Mouse (Mus musculus) neural tube, embryonic 14.5 days (tissue): ENCODE measurements around the gene Srgap1. TPM values are rescaled to one million over a fixed set of nuclear protein-coding genes. Genes with fewer than 3 reads are reported as not detected.

ENCODE experiments used
- ATAC-seq: fragments of 200-750 bp; cut with Nextera tagmentation; 2 replicates; pipeline ENCODE4 v1.8.0; 2017; ENCODE audit warnings: low read depth, mild to moderate bottlenecking, moderate TSS enrichment, moderate library complexity
- H3K27ac ChIP-seq: fragments of 300-500 bp; sonication (generic); 2 replicates; pipeline ENCODE4 v1.5.1; 2014; ENCODE audit warnings: low read depth, mild to moderate bottlenecking, control low read depth, low read length, moderate library complexity, mixed read lengths
- H3K27me3 ChIP-seq: fragments of 300-500 bp; sonication (generic); 2 replicates; pipeline ENCODE4 v1.6.1; 2014; ENCODE audit warnings: low read length; ENCODE audit not compliant: control insufficient read depth, insufficient read depth
- H3K36me3 ChIP-seq: fragments of 300-500 bp; sonication (generic); 2 replicates; pipeline ENCODE4 v1.6.1; 2014; ENCODE audit warnings: low read length, mixed read lengths; ENCODE audit not compliant: control insufficient read depth, insufficient read depth
- H3K4me1 ChIP-seq: fragments of 300-500 bp; sonication (generic); 2 replicates; pipeline ENCODE4 v1.6.1; 2014; ENCODE audit warnings: low read length; ENCODE audit not compliant: control insufficient read depth, insufficient read depth
- H3K4me2 ChIP-seq: fragments of 300-500 bp; sonication (generic); 2 replicates; pipeline ENCODE4 v1.6.1; 2014; ENCODE audit warnings: mild to moderate bottlenecking, low read depth, low read length, control low read depth
- H3K4me3 ChIP-seq: fragments of 300-500 bp; sonication (generic); 2 replicates; pipeline ENCODE4 v1.5.1; 2014; ENCODE audit warnings: low read depth, low read length, control low read depth, mixed read lengths
- H3K9ac ChIP-seq: fragments of 300-500 bp; sonication (generic); replicated peaks from 2 replicates; pipeline ENCODE4 v1.6.1; 2014; ENCODE audit warnings: low read depth, mild to moderate bottlenecking, control low read depth, low read length, mixed read lengths
- H3K9me3 ChIP-seq: fragments of 300-500 bp; sonication (generic); 2 replicates; pipeline ENCODE4 v1.6.1; 2016; ENCODE audit warnings: low read length; ENCODE audit not compliant: control insufficient read depth
- WGBS: fragments of 180-500 bp; shearing (Covaris S2); extraction: QIAGEN DNeasy Blood & Tissue Kit; methylation state at CpG from one replicate; pipeline ENCODE4 v1.1.7; 2014; 5-methylcytosine and 5-hydroxymethylcytosine counted together
- polyA plus RNA-seq: library from polyadenylated mRNA; unstranded; fragments of >200 nt; fragmentation: Nextera tagmentation; extraction: Ambion mirVana; gene quantifications from 2 replicates; pipeline ENCODE4 v1.2.1, GENCODE M21; 2014

Gene Srgap1
- polyA plus RNA-seq, 1 experiment from 2014 or later, result 32.8 TPM

GRCm38 (mm10) chr10:122025198-122025597 lies 21.9 kb downstream of the Srgap1 start:
- whole genome bisulfite sequencing, result 95% methylated on average over 6 of the region's 6 CpGs

GRCm38 (mm10) chr10:122020906-122021305 lies 26.2 kb downstream of the Srgap1 start:
- Histone ChIP-seq H3K9ac (no peak overlapping the region), H3K27me3 (no peaks in the 10 kb centered on the region), H3K4me3 (no peak overlapping the region), H3K9me3 (0 out of 2 replicates have a peak, but pooled peaks cover 4% of the 10 kb centered on the region), H3K4me2 (no peak overlapping the region), H3K27ac (no peak overlapping the region), H3K4me1 (peaks cover 10% of the 10 kb centered on the region), H3K36me3 (peaks cover 4% of the 10 kb centered on the region; the same call in 1 of the 2 replicates)
- WGBS, result 92% methylated on average over 5 of the region's 5 CpGs
- no peak for ATAC-seq

More at GRCm38 (mm10) chr10:122025198-122025597, 21.9 kb downstream of the Srgap1 start:
- ATAC-seq, result no peak
- H3K4me3 ChIP-seq, result no peak overlapping the region
- H3K4me2 ChIP-seq, result no peak overlapping the region
- no peaks in the 10 kb centered on the region for H3K27me3 ChIP-seq
- no peaks in the 10 kb centered on the region for H3K4me1 ChIP-seq
- H3K36me3 ChIP-seq, result peaks cover 4% of the 10 kb centered on the region; the same call in 1 of the 2 replicates
- H3K9ac ChIP-seq, result no peak overlapping the region
- H3K9me3 ChIP-seq, result peaks cover 4% of the 10 kb centered on the region; the same call in 1 of the 2 replicates
- no peak overlapping the region for H3K27ac ChIP-seq

- WGBS, result 88% methylated on average over 5 of the region's 5 CpGs
- Histone ChIP-seq H3K9me3 (0 out of 2 replicates have a peak, but pooled peaks cover 4% of the 10 kb centered on the region), H3K27me3 (no peaks in the 10 kb centered on the region), H3K4me3 (no peak overlapping the region), H3K36me3 (peaks cover 4% of the 10 kb centered on the region; the same call in 1 of the 2 replicates), H3K4me1 (peaks cover 10% of the 10 kb centered on the region), H3K27ac (no peak overlapping the region), H3K4me2 (no peak overlapping the region), H3K9ac (no peak overlapping the region)
- ATAC-seq, result no peak
These were observed 26.9 kb downstream of the Srgap1 start for GRCm38 (mm10) chr10:122020255-122020654.

GRCm38 (mm10) chr10:122018594-122019048 lies 28.5 kb downstream of the Srgap1 start:
- H3K36me3 ChIP-seq, result no peaks in the 10 kb centered on the region
- no peak overlapping the region for H3K4me2 ChIP-seq
- WGBS, result 33% methylated on average over 10 of the region's 10 CpGs
- peaks cover 10% of the 10 kb centered on the region for H3K4me1 ChIP-seq
- peak; percentile 83; the same call in 1 of the 2 replicates for ATAC-seq
- H3K9ac ChIP-seq, result 0 out of 2 replicates have a peak overlapping the region, but pooled peaks have one; percentile 25
- peak overlapping the region; percentile 46; the same call in 1 of the 2 replicates for H3K27ac ChIP-seq
- no peaks in the 10 kb centered on the region for H3K27me3 ChIP-seq
- no peak overlapping the region for H3K4me3 ChIP-seq
- no peaks in the 10 kb centered on the region for H3K9me3 ChIP-seq

- H3K9me3 ChIP-seq, result no peaks in the 10 kb centered on the region
- 75% methylated on average over 8 of the region's 8 CpGs for WGBS
- H3K27ac ChIP-seq, result no peak overlapping the region
- no peaks in the 10 kb centered on the region for H3K27me3 ChIP-seq
- H3K9ac ChIP-seq, result no peak overlapping the region
- H3K36me3 ChIP-seq, result no peaks in the 10 kb centered on the region
- peaks cover 10% of the 10 kb centered on the region for H3K4me1 ChIP-seq
- H3K4me3 ChIP-seq, result no peak overlapping the region
- ATAC-seq, result no peak
- H3K4me2 ChIP-seq, result no peak overlapping the region
These were observed 29.4 kb downstream of the Srgap1 start for GRCm38 (mm10) chr10:122017743-122018142.

GRCm38 (mm10) chr10:122017063-122017462 lies 30.1 kb downstream of the Srgap1 start:
- Histone ChIP-seq H3K27ac (no peak overlapping the region), H3K4me2 (no peak overlapping the region)

GRCm38 (mm10) chr10:122016631-122017030 lies 30.5 kb downstream of the Srgap1 start:
- no peaks in the 10 kb centered on the region for H3K9me3 ChIP-seq
- H3K27ac ChIP-seq, result no peak overlapping the region
- H3K4me1 ChIP-seq, result peaks cover 10% of the 10 kb centered on the region
- H3K36me3 ChIP-seq, result no peaks in the 10 kb centered on the region
- no peaks in the 10 kb centered on the region for H3K27me3 ChIP-seq
- no peak overlapping the region for H3K4me2 ChIP-seq
- WGBS, result 98% methylated on average over 3 of the region's 3 CpGs
- H3K4me3 ChIP-seq, result no peak overlapping the region
- no peak for ATAC-seq
- no peak overlapping the region for H3K9ac ChIP-seq

More at GRCm38 (mm10) chr10:122017063-122017462, 30.1 kb downstream of the Srgap1 start:
- H3K36me3 ChIP-seq, result no peaks in the 10 kb centered on the region
- H3K9me3 ChIP-seq, result no peaks in the 10 kb centered on the region
- no peak overlapping the region for H3K9ac ChIP-seq
- H3K27me3 ChIP-seq, result no peaks in the 10 kb centered on the region
- no peak overlapping the region for H3K4me3 ChIP-seq
- no peak for ATAC-seq
- peaks cover 10% of the 10 kb centered on the region for H3K4me1 ChIP-seq
- WGBS, result 65% methylated on average over 5 of the region's 5 CpGs

GRCm38 (mm10) chr10:122012321-122012720 lies 34.8 kb downstream of the Srgap1 start:
- Histone ChIP-seq H3K4me1 (peaks cover 15% of the 10 kb centered on the region), H3K4me3 (no peak overlapping the region), H3K36me3 (no peaks in the 10 kb centered on the region), H3K9ac (no peak overlapping the region), H3K27ac (no peak overlapping the region), H3K4me2 (no peak overlapping the region), H3K27me3 (no peaks in the 10 kb centered on the region), H3K9me3 (no peaks in the 10 kb centered on the region)
- WGBS, result 87% methylated on average over 6 of the region's 6 CpGs
- no peak for ATAC-seq

GRCm38 (mm10) chr10:122008731-122009391 lies 38.3 kb downstream of the Srgap1 start:
- 48% methylated on average over 12 of the region's 12 CpGs for WGBS
- Histone ChIP-seq H3K4me3 (no peak overlapping the region), H3K9me3 (no peaks in the 10 kb centered on the region), H3K4me1 (peaks cover 15% of the 10 kb centered on the region), H3K36me3 (no peaks in the 10 kb centered on the region), H3K4me2 (0 out of 2 replicates have a peak overlapping the region, but pooled peaks have one; percentile 4), H3K27me3 (no peaks in the 10 kb centered on the region), H3K27ac (0 out of 2 replicates have a peak overlapping the region, but pooled peaks have one; percentile 55), H3K9ac (no peak overlapping the region)
- peak; percentile 41; the same call in 1 of the 2 replicates for ATAC-seq
